ENCODE assay signal across 17 mouse cellular contexts in genomic region chr14:123927903-123928302, GRCm38 (mm10).
DNase-seq lines count a peak whose midpoint lies in the region; ATAC-seq and TF ChIP-seq lines count a peak whose summit lies in the region.
"Had no signal": no experiment of that assay in that cellular context is flagged by ENCODE, and none has a peak within 500 bp of the region (broad histone marks: within the 10 kb centered on the region; RNA-seq: fewer than 3 reads in every experiment).

No protein-coding gene starts in this region.

- no peaks in the 10 kb centered on the region for H3K36me3 ChIP-seq in heart, postnatal 0 days (replicated peaks; ENCODE audit: control insufficient read depth, insufficient read depth, low read length)
- H3K36me3 ChIP-seq: heart, embryonic 10.5 days; limb, embryonic 10.5 days; midbrain, embryonic 12.5 days had no signal

- H3K4me1 ChIP-seq in cerebellum, adult 2 months (ENCODE audit: control insufficient read depth, insufficient read depth, low read length), result no peaks in the 10 kb centered on the region
- no peaks in the 10 kb centered on the region for H3K4me1 ChIP-seq in heart, postnatal 0 days (ENCODE audit: control insufficient read depth, insufficient read depth)
- H3K4me1 ChIP-seq: heart, embryonic 10.5 days; limb, embryonic 10.5 days; midbrain, embryonic 12.5 days had no signal

- no peak overlapping the region for H3K4me2 ChIP-seq in heart, postnatal 0 days (ENCODE audit: low read depth, low read length)
- H3K4me2 ChIP-seq: midbrain, embryonic 12.5 days had no signal

- H3K9ac ChIP-seq in heart, postnatal 0 days (replicated peaks; ENCODE audit: low read depth, low read length), result no peak overlapping the region
- H3K9ac ChIP-seq: liver, embryonic 14.5 days; midbrain, embryonic 12.5 days had no signal

- no peak overlapping the region for H3K27ac ChIP-seq in cerebellum, adult 2 months (ENCODE audit: insufficient read depth, low read length)
- no peak overlapping the region for H3K27ac ChIP-seq in heart, postnatal 0 days (ENCODE audit: low read depth)
- H3K27ac ChIP-seq: heart, embryonic 10.5 days; limb, embryonic 10.5 days; liver, embryonic 14.5 days; midbrain, embryonic 12.5 days had no signal

- no peak for ATAC-seq in cerebellum, adult (ENCODE audit: insufficient number of reproducible peaks, low FRiP score, low TSS enrichment)
- no peak for ATAC-seq in heart, postnatal 0 days (ENCODE audit: insufficient read depth, low read depth)
- ATAC-seq: inflammation-experienced regulatory T-cells, adult 6 months had no signal

- intact Hi-C loops in heart, postnatal 25 days (cut with DNase I), result no loop called here

- H3K4me3 ChIP-seq in cerebellum, adult 2 months (replicated peaks; ENCODE audit: insufficient read depth, low read depth, low read length), result no peak overlapping the region
- H3K4me3 ChIP-seq in heart, postnatal 0 days (ENCODE audit: low read depth, low read length), result no peak overlapping the region
- H3K4me3 ChIP-seq: heart, embryonic 10.5 days; limb, embryonic 10.5 days; midbrain, embryonic 12.5 days had no signal

- H3K27me3 ChIP-seq in cerebellum, adult 2 months (ENCODE audit: control insufficient read depth, insufficient read depth, low read length), result no peaks in the 10 kb centered on the region
- H3K27me3 ChIP-seq in heart, postnatal 0 days (ENCODE audit: control insufficient read depth, insufficient read depth, low read length), result no peaks in the 10 kb centered on the region
- H3K27me3 ChIP-seq: midbrain, embryonic 12.5 days had no signal

- H3K9me3 ChIP-seq in heart, postnatal 0 days (replicated peaks; ENCODE audit: control insufficient read depth, low read length), result no peaks in the 10 kb centered on the region
- H3K9me3 ChIP-seq: heart, embryonic 10.5 days; limb, embryonic 10.5 days; midbrain, embryonic 12.5 days had no signal

- TF ChIP-seq POLR2A in cerebellum, adult 2 months (IDR thresholded peaks at IDR 0.05; ENCODE audit: borderline replicate concordance, insufficient read depth, low read length), result no peak

- no peak for TF ChIP-seq EP300 in heart, postnatal 0 days (IDR thresholded peaks at IDR 0.05; ENCODE audit: low read depth)

- WGBS in cerebellum, adult 2 months, result 98% methylated on average over 1 of the region's 1 CpGs
- 81% methylated on average over 1 of the region's 1 CpGs for WGBS in heart, postnatal 0 days

- TF ChIP-seq CTCF in cerebellum, adult 2 months (IDR thresholded peaks at IDR 0.05; ENCODE audit: borderline replicate concordance, insufficient read depth, low read depth, low read length), result peak; percentile 45; the same call in 1 of the 2 replicates
- TF ChIP-seq CTCF in heart, postnatal 0 days (IDR thresholded peaks at IDR 0.05; ENCODE audit: low read depth), result 0 out of 2 replicates have a peak, but pooled peaks have one; percentile 29

- no peak for DNase-seq in cerebellum, adult 2 months
- no peak for DNase-seq in heart, postnatal 0 days (ENCODE audit: low spot score)
- no peak for DNase-seq in heart, postnatal 25 days (ENCODE audit: low spot score)
- DNase-seq in right cerebral cortex, postnatal 10 days (ENCODE audit: low spot score in 2 of 2), result peak; percentile 23 to 24
- no peak for DNase-seq in right cerebral cortex, postnatal 36 days (ENCODE audit: low spot score in 2 of 2)
- DNase-seq in spleen, adult 12 weeks (ENCODE audit: low spot score), result no peak
- DNase-seq in layer of hippocampus, postnatal 10 days (ENCODE audit: low spot score in 2 of 2), result no peak
- DNase-seq: heart, postnatal 4 days; lung, postnatal 4 days; spleen, adult 18-20 months; thymus, postnatal 36 days had no signal

Comparison
In these comparisons a context has a peak if more than half of its experiments do, and no peak if none do; other contexts are left out.
1. DNase-seq: peak in right cerebral cortex, postnatal 10 days (2 of 2); none in cerebellum, adult 2 months (0 of 2), heart, postnatal 0 days (single experiment), heart, postnatal 25 days (single experiment), right cerebral cortex, postnatal 36 days (0 of 2), spleen, adult 12 weeks (single experiment) and layer of hippocampus, postnatal 10 days (0 of 2).